Mouse (Mus musculus) megakaryocyte, embryonic 14.5 days (primary cell): ENCODE measurements around the gene Cyb5d2. TPM values are rescaled to one million over a fixed set of nuclear protein-coding genes. Genes with fewer than 3 reads are reported as not detected.
"Not testable (repeated sequence)": the region's sequence is repeated elsewhere in the genome, so short reads cannot be mapped to it uniquely, and the experiment has no call there.

Experiments used
- H3K27me3 ChIP-seq: replicated peaks from 2 replicates; pipeline ENCODE3; 2012; ENCODE audit warnings: inconsistent platforms
- H3K36me3 ChIP-seq: replicated peaks from 2 replicates; pipeline ENCODE3; 2012; ENCODE audit warnings: low read length, inconsistent platforms, mixed read lengths
- H3K4me1 ChIP-seq: 2 replicates; pipeline ENCODE4 v1.6.1; 2012; ENCODE audit warnings: inconsistent platforms
- H3K4me3 ChIP-seq: replicated peaks from 2 replicates; pipeline ENCODE3; 2012; ENCODE audit warnings: moderate library complexity, mild to moderate bottlenecking, inconsistent platforms
- H3K9me3 ChIP-seq: 2 replicates; pipeline ENCODE4 v1.6.1; 2012; ENCODE audit warnings: inconsistent platforms
- FLI1 ChIP-seq: IDR thresholded peaks from 2 replicates; pipeline ENCODE4 v1.6.1; 2012; ENCODE audit warnings: low read length, inconsistent platforms, mixed read lengths
- GATA1 ChIP-seq: IDR thresholded peaks from 3 replicates; pipeline ENCODE4 v1.6.1; 2012; ENCODE audit warnings: mixed read lengths, low read length, inconsistent platforms, borderline replicate concordance
- polyA plus RNA-seq: library from polyadenylated mRNA; stranded (reverse); fragments of >175 nt; gene quantifications from 2 replicates; pipeline ENCODE4 v1.2.3, GENCODE M21; 2012; ENCODE audit warnings: low replicate concordance; ENCODE audit not compliant: insufficient read depth

Gene Cyb5d2
- polyA plus RNA-seq, 1 experiment, result 0.34 TPM

DNA sequence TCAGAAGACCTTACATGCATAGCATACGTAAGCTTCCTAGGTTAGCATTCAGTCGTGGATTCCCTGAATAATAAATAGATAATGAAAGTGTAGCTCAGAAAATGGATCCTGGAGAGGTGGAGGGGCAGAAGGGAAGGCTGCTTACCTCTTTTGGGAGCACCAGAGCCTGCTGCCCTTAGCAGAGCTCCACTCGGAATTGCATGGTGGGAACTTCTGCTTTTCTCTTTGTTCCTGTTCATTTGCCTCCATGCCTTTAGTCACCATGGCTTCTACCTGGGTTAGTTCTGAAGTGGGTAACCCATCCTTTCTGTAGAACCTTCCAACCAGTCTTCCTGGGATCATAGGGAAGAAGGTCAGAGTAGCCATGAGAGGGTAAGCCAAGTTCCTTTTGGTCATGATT is 13.4 kb downstream of the Cyb5d2 start:
- no peak for TF ChIP-seq FLI1
- TF ChIP-seq GATA1, result no peak
- Histone ChIP-seq H3K27me3 (no peaks in the 10 kb centered on the region), H3K36me3 (peaks cover 44% of the 10 kb centered on the region), H3K4me3 (no peak overlapping the region), H3K4me1 (peaks cover 7% of the 10 kb centered on the region; the same call in 1 of the 2 replicates), H3K9me3 (no peaks in the 10 kb centered on the region)

DNA sequence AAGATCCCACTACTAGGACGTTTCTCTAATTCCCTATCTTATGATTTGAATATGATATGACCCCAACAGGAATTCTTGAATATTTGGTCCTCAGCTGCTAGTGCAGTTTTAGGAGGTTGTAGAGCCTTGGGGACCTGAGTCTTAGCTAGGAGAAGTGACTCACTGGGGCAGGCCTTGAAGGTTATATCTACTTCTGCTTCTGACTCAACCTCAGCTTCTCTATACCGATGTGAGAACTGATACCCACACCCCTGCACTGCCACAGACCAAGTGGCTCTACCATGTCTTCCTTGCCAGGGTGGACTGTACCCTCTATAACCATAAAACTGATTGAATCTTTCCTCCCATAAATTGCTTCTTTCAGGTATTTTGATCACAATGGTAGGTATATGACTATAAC is 13.8 kb downstream of the Cyb5d2 start:
- Histone ChIP-seq H3K4me1 (peaks cover 5% of the 10 kb centered on the region; the same call in 1 of the 2 replicates), H3K9me3 (no peaks in the 10 kb centered on the region), H3K27me3 (no peaks in the 10 kb centered on the region), H3K36me3 (peaks cover 41% of the 10 kb centered on the region), H3K4me3 (no peak overlapping the region)
- TF ChIP-seq FLI1 (no peak), GATA1 (no peak)

DNA sequence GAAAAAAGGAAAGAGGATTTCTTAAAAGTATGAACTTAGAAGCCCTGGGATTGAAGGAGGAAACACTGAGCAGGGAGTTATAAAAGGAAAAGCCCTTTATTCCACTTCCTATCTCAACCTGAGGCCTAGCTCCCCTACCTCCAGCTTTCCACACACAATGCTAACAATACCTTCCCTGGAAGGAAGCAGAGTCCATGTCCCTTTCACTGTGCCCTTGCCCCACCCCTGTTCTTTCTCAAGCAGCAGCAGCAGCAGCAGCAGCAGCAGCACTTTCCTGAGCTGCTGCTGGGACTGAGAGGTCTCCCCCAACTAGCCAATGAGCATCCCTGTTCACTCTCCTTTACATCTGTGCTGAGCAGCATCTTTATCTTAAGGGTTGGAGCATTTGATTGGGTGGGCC is 17.0 kb downstream of the Cyb5d2 start:
- peaks cover 45% of the 10 kb centered on the region for H3K36me3 ChIP-seq
- peaks cover 6% of the 10 kb centered on the region; the same call in 1 of the 2 replicates for H3K9me3 ChIP-seq
- no peaks in the 10 kb centered on the region for H3K27me3 ChIP-seq
- no peak for TF ChIP-seq GATA1
- TF ChIP-seq FLI1, result no peak
- no peaks in the 10 kb centered on the region for H3K4me1 ChIP-seq
- H3K4me3 ChIP-seq, result no peak overlapping the region

DNA sequence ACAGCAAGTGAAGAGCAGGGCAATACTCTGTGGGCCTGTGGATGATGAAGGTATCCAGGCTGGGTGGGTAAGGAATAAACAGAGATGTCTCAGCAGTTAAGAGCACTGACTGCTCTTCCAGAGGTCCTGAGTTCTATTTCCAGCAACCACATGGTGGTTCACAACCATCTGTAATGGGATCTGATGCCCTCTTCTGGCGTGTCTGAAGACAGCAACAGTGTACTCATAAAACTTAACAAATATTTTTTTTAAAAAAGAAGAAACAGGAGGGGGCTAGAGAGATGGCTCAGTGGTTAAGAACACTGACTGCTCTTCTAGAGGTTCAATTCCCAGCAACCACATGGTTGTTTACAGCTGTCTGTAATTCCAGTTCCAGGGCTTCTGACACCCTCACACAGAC is 23.3 kb downstream of the Cyb5d2 start:
- H3K4me3 ChIP-seq, H3K4me1 ChIP-seq, H3K27me3 ChIP-seq, H3K9me3 ChIP-seq: not testable (repeated sequence)
- H3K36me3 ChIP-seq, result peaks cover 60% of the 10 kb centered on the region

DNA sequence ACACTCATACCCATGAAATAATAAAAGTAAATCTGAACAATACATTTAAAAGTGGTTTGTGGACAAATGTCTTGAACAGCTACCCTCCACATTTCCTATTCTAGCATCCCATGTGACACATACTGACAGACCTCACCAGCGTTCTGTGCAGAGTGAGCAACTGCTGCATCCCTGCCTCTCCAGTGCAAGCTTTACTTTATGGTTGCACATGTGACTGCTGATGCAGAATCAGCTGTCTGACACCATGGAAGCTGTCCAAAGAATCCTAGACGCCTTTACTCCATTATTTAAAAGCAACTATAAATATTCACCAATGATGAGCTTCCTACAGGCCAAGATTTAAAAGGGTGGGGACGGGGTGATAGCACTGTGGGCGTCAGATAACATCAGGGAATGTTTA is 24.5 kb downstream of the Cyb5d2 start:
- H3K27me3 ChIP-seq, result no peaks in the 10 kb centered on the region
- peaks cover 61% of the 10 kb centered on the region for H3K36me3 ChIP-seq
- no peaks in the 10 kb centered on the region for H3K4me1 ChIP-seq
- no peak overlapping the region for H3K4me3 ChIP-seq
- no peak for TF ChIP-seq GATA1
- no peak for TF ChIP-seq FLI1
- peaks cover 6% of the 10 kb centered on the region; the same call in 1 of the 2 replicates for H3K9me3 ChIP-seq

DNA sequence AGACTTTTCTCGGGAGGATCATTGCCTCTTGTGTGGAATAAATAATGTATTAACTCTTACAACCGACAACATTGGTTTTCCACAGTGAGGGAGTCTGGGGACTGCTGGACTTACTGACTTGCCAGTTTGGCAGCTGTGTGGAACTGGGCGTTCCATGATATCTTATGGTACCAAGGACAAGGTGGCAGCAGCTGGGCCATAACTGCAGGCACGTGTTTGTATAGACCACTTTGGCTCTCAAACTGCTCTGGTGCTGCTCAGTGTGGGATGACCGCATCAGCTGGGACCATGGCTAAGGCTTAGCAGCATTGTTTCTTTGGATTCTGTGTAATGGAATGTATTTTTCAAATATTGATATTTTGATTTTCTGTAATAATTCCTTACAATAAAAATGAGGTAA is 25.1 kb downstream of the Cyb5d2 start:
- Histone ChIP-seq H3K9me3 (no peaks in the 10 kb centered on the region; the same call in 1 of the 2 replicates), H3K4me1 (no peaks in the 10 kb centered on the region), H3K27me3 (no peaks in the 10 kb centered on the region), H3K36me3 (peaks cover 57% of the 10 kb centered on the region), H3K4me3 (no peak overlapping the region)
- TF ChIP-seq FLI1 (no peak), GATA1 (no peak)

DNA sequence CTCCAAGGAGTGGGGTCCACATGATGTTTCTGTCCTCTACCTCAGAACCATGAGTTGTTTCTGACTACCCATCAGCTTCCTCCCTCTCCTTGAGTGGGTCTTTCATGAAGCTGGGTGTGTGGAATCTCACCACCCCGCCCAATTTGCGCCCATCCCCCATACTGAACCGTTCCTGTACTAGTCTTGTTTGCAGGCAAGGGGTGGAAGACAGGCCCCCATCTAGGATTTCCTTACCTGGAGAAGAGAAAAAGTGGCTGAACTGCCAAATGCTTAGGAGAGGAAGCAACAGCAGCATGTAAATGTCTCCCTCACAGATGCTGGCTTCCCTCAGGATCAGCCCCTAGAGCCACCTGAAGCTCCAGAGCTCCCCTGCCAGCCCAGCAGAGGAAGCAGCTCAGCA is 25.6 kb downstream of the Cyb5d2 start:
- Histone ChIP-seq H3K9me3 (no peaks in the 10 kb centered on the region; the same call in 1 of the 2 replicates), H3K36me3 (peaks cover 52% of the 10 kb centered on the region), H3K4me3 (no peak overlapping the region), H3K27me3 (no peaks in the 10 kb centered on the region), H3K4me1 (no peaks in the 10 kb centered on the region)
- TF ChIP-seq FLI1, result no peak
- no peak for TF ChIP-seq GATA1

DNA sequence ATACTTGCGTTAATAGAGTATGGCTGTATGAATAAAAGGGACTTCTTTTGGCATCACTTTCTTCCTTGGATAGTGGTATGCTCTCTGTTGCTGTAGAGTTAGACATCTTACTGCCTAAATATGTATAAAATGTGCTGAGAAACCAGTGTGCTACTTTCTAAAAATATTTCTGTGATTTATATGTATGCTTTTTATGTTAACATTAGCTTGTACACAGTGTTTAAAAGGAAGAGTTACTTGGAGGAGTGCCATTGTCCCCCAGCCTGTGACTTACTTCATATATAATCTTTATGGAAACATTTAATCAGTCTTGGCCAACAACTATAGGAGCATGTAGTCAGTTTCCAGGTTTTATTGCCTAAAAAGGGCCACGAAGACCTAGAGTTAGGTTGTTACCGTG is 26.9 kb downstream of the Cyb5d2 start:
- Histone ChIP-seq H3K9me3 (no peaks in the 10 kb centered on the region; the same call in 1 of the 2 replicates), H3K4me1 (no peaks in the 10 kb centered on the region), H3K27me3 (no peaks in the 10 kb centered on the region), H3K4me3 (no peak overlapping the region), H3K36me3 (peaks cover 58% of the 10 kb centered on the region)
- TF ChIP-seq GATA1, result no peak
- no peak for TF ChIP-seq FLI1

DNA sequence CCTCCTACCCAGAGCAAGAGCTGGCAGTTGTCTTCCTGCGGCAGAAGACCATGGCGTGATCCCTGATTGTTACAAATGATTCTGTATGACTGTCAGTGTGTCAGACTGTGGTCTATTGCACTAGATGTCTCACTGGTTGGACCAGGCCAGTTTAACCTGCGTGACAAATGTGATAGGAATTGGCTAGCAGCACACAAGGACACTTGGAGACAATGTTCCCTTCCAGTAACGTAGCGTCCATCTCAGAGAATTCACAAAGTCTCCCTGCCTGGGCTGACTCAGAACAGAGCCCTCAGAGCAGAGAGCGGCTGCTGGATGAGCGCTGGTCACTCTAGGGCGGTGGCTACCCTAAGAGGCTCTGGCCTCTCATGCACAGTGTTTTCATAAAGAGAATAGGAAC is 28.2 kb downstream of the Cyb5d2 start:
- Histone ChIP-seq H3K36me3 (peaks cover 72% of the 10 kb centered on the region), H3K4me3 (no peak overlapping the region), H3K9me3 (no peaks in the 10 kb centered on the region; the same call in 1 of the 2 replicates), H3K4me1 (no peaks in the 10 kb centered on the region), H3K27me3 (no peaks in the 10 kb centered on the region)
- TF ChIP-seq FLI1, result no peak
- TF ChIP-seq GATA1, result no peak

DNA sequence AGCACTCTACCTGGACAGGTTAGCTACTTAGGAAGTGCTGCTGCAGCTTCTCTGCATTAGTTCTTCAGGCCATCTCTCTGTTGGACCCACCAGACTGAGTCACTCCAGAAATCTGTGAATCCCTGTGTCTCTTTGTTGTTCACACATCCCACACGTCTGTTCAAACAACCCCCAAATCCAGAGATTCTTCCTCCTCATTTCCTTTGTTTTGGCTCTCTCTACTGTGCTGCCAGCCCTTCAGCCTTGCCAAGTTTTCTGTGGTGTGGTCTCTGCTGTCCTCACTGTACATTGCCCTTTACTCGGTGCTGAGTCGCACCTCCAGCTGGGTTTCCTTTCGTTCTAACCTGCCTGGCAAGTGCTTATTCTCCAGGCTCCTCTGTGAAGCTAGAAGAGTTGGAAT is 31.7 kb downstream of the Cyb5d2 start:
- Histone ChIP-seq H3K36me3 (peaks cover 78% of the 10 kb centered on the region), H3K9me3 (no peaks in the 10 kb centered on the region), H3K4me1 (peaks cover 6% of the 10 kb centered on the region), H3K27me3 (no peaks in the 10 kb centered on the region), H3K4me3 (no peak overlapping the region)
- no peak for TF ChIP-seq GATA1
- no peak for TF ChIP-seq FLI1

DNA sequence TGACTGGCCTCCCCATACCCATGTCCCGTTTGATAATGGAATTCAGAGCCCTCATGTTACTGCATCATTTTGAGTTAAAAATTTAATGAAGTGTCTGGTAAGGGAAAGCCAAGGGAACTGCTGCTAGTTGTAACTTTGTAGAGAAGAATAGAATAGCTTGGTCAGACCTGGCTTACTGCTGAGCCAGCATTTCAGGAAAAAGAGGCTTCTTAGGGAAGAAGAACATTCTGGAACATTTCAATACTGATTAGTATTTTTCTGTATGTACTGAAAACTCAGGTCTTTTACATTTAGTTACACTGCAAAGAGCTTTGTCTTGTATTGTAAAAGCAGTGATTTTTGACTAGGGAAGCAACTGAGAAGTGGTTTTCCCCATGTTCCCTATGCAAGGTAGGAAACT is 35.2 kb downstream of the Cyb5d2 start:
- Histone ChIP-seq H3K27me3 (no peaks in the 10 kb centered on the region), H3K4me1 (peaks cover 18% of the 10 kb centered on the region), H3K4me3 (no peak overlapping the region), H3K9me3 (no peaks in the 10 kb centered on the region), H3K36me3 (peaks cover 89% of the 10 kb centered on the region)
- TF ChIP-seq GATA1, result no peak
- no peak for TF ChIP-seq FLI1
